Mouse (Mus musculus) spleen, postnatal 10 days (tissue): ENCODE data around the gene Tsen54.

Source experiments
- DNase-seq, 2 experiments: peaks; one replicate each; pipeline ENCODE4 v3.0.0; 2021 to 2022; ENCODE audit warnings: low spot score in 2 of 2

The Tsen54 gene

DNA sequence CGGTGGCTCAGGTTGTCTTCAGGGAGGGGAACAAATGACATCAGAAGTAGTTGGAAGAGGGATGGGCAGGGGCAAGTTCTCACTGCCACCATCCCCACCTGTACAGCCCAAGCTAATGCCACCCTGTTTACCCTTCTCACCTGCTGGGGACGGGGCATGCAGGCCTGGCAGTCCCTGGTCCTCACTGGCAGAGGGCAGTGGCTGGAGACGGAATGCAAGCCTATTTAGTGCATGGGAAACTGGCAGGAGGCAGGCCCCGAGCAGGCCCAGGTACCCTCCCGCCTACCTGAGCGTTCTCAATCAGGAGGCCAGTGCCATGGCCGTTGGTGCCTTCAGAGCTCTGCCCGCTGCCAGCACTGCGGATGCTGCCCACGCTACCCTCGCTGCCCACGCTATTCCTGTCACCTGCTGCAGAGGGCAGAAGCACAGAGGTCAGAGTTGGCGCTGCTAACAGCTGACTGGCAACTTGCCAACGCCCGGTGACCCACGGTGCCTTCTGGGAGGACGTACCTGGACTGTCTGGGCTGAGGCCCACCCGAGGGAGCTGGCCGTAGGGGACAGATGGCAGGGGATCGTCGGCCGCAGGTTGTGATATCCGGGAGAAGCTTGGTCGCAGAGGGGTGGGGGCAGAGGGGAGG is 11.3 kb upstream of the Tsen54 start:
- DNase-seq: no peak

DNA sequence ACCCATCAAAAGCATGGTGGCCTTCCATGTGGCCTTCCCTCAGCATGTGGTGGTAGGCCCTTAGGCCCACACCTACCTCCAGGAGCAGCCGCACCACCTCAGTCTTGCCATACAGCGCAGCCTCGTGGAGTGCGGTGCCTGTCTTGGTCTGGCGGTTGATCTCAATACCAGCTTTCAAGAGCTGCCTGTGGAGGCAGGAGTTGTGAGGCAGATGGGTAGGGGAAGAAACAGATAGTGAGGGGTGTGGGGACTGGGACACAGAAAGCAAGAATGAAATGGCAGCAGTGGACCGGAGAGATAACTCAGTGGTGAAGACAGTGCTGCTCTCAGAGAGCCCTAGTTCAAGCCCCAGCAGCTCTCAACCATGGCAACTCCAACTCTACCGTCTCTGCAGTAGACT is 9.5 kb upstream of the Tsen54 start:
- DNase-seq: peak in 1 of 2 experiments; percentile 53

DNA sequence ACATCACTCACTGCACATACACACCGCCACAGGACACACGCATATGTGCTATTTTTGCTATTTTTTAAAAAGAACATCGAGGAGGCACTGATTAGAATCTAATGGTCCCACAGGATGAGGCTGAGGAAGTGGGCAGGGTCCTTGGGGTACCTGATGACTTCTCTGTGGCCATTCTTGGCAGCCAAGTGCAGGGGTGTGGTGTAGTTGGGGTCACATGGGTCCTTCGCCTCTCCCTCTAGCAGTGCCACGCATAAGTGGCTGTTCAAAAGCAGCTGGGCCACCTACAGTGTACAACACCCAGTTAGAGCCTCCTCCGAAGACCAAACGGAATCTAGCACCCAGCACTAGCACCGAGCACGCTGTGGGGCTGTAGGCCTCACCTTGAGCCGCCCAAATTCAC is 8.4 kb upstream of the Tsen54 start:
- no peak for DNase-seq

DNA sequence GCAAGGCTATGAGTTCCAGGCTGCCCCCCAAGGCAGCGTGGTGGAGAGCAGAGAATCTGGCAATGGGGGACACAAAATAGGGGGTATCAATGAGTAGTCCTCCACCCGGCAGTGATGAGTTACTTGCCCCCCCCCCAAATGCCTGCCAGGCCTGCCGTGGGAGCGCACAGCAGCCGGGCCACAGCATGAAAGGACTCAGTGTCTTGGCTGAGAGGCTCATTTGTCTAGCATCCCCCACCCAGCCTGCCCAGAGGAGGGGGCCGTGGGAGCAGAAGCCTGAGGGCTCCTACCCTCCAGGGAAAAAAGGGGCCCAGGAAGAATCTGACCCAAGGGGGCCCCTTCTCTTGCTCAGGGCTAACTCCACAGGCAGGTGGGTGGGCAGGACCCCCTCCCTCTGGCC is 7.2 kb upstream of the Tsen54 start:
- no peak for DNase-seq

DNA sequence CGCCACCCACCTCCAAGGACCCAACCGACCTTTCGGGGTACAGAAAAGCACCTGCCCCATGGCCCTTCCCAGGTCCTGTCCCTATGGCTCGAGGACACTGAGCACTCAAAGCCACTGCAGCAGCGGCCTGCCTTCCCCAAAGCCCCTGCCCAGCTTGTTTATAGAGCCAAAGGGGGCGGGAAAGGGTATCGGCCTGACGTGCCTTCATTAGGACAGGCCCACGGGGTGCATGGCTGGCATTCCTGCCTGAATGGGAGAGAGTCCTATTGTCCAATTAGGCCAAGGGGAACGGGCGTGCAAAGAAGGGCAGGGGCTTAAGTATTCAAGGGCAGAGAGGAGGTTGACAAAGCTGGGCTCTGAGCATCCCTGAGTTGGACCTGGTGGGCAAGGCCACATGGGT is 6.6 kb upstream of the Tsen54 start:
- DNase-seq: no peak

DNA sequence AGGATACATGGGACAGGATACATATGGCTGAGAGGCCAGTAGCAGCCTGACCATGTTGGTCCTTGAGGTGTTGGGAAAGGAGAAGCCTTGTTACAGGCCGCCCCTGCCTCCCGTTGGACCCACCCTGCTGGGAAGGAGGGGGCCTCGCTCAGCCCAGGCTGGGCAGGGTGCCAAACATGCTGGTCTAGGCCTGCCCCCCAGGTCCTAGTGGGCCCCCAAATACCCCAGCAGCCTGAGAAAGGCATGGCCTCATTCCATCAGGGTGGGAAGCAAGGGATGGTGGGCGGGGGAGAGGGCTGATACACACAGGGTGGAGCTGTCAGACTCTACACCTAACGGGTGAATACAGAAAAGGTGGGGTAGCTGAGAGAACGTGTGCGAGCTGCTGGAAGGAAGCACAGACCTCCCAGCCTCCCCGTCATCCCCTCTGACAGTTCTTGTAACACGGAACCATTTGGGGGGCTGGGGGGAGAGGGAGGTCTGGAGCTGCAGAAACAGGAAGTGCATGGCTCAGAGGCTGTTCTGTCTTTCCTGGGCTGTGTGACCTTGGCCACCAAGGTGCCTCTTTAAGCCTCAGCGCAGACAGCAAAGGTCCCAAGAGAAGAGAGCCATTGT is 5.7 kb upstream of the Tsen54 start:
- DNase-seq: no peak

DNA sequence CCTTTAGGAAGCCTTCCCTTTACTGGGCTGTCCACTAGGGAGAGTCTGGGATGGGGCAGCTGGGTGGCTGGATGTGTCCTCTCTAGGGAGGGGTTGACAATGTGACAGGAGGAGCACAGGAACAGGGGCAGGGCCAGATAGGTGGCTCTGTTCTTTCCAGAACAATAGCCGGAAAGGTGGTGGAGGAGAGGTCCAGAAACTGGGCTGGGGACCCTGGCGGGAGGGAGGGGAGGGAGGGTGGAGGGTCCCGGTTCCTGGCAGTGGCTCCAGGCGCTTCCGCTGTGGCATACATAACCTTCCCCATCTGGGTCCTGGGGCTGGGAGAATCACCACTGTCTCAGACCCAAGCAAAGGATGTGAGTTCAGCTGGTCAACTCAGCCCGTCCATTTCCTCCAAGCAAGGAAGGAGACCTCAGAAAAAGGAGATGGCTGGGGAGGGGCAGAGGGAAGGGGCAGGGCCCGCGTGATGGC is 5.2 kb upstream of the Tsen54 start:
- no peak for DNase-seq

DNA sequence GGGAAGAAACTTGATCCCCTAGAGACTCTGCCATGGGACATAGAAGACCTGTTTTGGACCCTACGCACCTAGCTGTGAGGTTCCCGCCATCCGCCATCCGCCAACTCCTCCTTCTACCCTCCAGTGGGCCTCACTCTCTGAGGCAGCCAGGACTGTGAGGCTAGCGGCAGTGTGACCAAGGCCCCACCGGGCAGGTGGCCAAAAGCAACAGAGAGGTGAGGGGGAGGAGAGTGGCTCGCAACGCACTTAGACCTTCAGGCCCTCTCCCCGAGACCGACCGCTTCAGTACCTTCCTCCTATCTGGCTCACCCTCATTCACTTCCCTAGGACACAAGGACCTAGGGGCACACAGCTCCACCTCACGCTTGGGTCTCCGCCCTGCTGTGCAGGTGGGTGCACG is 4.1 kb upstream of the Tsen54 start:
- no peak for DNase-seq

DNA sequence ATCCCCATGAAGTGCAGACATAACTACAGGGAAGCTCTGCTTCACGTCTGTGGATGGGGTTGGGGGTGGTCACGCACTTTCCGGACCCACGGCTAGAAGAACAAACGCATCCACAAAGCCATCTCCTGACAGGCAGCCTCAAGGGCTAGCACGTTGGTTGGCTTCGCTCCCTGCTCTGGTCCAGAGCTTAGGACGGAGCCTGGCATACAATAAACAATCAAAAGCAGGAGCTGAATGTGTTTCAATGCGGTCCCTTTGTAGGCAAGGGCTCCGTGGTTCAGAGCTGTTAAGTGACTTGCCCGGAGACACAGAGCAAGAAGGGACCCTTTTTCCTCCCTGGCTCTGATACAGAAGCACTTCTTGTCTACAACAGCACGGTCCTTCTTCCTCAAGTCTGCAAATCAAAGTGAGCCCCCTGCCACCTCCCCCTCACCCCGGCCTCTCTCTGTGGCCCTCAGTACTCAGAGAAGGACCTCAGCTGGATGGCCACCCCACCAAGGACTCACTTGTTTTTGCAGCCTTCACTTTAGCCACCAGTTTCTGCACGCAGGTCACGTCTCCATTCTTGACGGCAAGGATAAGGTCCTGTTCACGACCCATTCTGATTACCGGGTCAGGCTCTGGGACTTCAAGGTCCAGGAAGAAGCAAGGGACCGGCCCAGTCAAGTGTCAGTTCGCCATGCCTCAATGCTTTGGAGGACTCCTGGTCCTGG is 3.0 kb upstream of the Tsen54 start:
- DNase-seq: no peak

DNA sequence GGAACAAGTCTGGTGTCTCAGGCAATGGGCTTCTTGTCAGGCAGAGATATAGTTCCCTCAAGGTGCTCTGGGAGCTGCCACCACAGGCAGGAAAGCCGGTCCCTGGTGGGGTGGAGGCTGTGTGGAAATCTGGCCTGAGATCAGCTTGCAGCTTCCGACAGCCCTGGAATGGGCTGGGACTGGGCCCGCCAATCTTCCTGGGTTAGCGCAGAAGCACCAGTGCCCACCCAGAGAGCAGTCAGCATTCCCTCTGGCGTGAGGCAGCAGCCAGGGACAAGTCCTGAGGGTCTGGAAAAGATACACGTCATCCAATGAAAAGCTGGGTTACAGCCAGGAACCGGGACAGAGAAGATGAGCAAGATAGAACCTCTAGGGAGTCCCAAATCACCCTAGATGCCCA is 2.4 kb upstream of the Tsen54 start:
- DNase-seq: no peak

DNA sequence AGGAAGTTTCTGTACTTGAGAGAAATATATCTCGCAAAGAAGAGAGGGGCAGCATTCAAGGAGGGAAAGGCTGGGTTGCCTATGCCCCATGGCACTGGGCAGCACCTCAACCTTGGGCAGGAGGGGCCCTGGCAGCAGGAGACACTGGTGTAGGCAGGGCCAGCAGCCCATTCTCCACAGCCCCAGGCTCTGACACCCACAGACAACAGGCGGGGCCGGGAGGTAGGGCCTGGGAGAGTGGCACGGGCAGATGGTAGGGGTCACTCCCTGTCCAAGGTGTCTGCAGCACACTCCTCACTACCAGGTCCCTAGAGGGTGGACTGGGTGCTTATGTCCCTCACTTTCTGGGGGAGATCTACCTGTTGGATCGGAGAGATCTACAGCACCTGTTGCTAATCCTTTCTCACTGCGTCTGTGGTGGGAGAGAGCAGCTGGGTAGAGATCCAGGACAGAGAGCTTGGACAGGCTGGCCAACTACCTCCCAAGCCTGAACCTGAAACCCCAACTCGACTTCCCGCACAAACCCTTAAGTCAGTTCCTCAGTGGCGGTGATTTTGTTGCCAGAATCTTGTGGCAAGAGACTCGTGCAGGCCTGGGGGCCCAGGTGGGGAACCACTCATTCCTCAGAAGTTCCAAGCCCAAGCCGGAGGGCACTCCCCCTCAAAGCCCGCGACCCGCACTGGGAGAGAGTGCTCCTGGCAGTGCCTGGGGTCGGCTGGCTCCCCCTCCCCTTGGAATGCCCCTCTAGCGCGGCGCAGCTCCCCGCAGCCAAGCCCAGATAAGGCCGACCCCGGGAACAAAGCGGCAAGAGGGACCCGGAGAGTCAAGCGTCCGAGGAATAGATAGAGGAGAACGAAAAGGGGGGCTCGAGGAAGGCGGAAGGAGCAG is 1.7 kb upstream of the Tsen54 start:
- peak in 1 of 2 experiments; percentile 45 for DNase-seq

DNA sequence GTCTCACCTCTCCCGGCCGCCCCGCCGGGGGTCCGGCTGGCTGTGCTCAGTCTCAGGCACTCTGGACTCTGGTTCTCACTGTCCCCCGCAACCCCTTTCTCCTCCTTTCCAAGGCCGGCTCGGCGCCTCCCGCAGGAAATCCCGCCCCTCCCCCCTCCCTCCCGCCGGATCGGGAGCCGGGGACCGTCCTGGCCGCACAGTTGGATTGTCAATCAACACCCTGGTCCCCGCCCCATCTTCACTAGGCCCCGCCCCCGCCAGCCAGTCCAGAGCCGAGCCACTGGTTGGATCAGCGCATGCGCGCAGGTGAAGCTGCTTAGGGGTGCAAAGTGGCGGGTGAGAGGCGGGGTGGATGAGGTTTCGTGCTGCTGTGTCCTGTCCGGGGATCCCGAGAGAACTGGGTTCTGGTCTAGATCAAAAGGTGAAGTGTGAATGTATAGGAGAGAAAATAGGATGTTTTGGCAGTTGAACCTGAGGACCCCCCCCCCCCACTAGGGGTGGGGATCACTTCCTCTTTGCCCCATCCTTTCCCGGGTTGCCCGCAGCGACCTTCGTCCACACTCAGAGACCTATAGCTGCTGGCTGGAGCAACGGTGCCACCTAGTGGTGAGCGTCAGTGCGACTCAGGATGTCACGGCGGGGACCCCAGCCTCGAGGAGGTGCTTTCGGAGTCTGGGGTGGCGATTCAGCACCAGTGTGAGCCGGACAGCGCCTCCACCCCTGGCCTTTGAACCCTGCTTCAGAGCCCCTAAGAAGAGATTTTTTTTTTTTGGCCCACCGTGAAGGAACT is 822 bp upstream of the Tsen54 start, which contains the start of gene Caskin2:
Gene Caskin2, minus strand, starts transcription at position 133 of the 790 bp plus-strand sequence.
- peak; percentile 93 to 96 for DNase-seq

DNA sequence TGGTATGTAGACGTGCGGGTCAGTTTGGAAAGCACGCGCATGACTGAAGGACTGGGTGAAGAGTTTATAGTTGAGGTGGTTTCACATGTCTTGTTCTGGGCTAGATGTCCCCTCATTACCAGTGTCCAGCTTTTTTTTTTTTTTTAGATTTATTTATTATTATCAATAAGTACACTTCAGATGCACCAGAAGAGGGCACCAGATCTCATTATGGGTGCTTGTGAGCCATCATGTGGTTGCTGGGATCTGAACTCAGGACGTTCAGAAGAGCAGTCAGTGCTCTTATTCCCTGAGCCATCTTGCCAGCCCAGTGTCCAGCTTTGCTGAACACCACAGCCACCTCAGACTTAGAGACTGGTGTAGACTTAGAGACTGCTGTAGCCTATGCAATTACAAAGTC is 2.8 kb downstream of the Tsen54 start:
- no peak for DNase-seq

DNA sequence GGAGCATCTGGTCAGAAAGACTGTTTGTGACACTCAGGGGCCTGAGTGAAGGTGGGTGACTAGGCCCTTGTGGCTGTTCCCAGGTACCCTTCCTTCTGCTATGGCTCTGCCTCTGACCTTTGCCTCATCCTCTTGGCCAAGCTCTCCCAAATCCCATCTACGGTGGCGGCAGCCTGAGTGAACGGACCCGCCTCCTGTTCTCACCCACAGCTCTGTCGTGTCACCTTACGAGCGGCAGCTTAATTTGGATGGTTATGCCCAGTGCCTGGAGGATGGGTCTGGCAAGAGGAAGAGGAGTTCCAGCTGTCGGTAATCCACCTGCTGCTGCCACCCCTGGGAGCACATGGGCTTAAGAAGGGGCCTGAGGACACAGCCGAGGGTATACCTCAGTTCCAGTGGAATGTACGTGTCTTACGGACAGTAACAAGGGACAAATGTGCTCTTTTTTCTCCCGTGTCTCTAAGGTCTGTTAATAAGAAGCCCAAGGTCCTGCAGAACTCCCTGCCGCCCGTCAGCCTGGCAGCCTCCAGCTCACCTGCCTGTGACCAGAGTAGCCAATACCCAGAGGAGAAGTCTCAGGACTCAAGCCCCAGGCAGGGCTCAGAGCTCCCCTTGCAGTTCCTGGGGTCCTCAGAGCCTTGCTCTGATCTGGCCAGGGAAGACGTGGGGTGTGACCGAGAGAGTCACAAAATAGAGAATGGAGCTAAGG is 5.5 kb downstream of the Tsen54 start:
- no peak for DNase-seq

DNA sequence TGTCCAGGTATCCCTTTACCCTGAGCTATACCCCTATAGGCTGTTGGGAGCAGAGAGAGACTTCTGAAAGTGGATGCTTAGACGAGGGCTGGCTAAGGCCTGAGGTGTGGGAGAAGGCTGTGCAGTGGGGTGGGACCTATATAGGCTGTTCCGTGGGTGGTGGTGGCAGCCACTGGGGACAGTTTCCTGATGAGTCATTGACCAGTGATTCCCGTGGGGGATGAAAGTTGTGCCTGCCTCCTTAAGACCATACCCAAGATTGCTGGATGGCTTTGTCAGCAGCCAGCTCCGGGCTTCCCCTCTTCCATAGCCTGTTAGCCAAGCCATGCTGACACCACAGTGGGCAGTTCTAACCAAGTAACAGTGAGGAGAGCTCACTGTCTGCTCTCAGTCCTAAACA is 6.5 kb downstream of the Tsen54 start:
- no peak for DNase-seq

DNA sequence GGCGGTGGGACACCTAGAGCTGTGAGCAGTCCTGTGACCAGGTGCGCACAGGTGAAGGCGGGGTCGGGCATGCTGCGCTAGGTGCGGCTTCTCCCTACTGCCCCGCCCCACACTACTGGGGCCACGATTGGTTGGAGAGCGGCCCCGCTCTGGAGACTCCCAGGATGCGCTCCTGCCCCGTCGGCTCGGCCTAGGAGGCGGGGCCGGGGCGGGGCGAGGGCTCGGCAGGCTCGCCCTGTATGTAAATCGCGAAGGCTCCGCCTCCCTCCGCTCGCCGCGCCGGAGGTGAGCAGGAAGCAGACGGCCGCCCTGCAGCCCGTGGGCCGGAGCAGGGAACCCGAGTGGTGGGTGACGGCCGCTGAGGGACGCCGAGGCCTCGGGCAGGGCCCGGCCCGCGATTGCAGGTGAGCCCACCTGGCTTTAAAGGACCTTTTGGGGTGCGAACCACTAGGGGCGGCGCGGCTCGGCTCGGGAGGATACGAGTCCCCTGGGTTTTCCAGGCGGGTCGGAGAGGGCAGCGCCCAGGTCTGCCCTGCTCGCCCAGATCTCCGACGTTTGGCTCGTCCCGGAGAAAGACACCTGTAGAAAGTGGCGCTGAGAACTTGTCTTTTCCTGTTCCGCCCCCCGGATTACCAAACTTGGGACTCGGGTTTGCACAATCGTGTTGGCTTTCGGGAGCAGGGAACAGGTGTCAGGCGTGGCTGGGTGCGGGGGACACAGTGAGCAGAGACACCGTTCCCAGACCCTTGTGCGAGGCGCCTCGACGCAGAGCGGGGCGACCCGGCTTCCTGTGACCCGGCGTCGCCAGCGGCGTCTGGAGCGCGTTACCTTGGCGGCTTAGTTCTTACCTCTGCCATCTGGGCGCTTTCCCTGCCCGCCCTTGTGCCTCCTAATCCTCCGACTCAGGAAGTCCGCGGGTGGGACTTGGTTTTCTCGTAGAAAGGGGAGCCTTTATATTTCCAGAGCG is 9.5 kb downstream of the Tsen54 start, which contains the start of gene Llgl2:
Gene Llgl2, plus strand, starts transcription at position 276 of the 967 bp plus-strand sequence.
- peak; percentile 79 to 93 for DNase-seq

DNA sequence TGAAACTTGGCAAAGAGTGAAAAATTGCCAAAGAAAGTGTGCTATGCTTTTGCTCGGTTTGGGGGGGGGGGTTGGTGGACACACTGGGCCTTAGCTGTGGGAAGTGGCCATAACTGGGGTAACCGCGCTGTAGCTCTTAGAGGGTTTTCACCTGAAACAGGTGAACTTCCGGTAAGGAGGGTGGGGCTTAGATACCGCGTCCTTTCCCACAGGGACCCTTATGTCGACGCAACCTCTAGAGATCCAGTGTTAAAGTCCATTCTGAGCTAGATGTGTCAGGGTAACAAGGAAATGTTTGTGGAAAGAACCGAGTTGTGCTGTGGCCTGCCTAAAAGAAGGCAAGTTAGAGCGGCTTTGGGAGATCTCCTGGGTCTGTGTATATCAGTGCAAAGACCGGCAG is 10.3 kb downstream of the Tsen54 start:
- DNase-seq: no peak

DNA sequence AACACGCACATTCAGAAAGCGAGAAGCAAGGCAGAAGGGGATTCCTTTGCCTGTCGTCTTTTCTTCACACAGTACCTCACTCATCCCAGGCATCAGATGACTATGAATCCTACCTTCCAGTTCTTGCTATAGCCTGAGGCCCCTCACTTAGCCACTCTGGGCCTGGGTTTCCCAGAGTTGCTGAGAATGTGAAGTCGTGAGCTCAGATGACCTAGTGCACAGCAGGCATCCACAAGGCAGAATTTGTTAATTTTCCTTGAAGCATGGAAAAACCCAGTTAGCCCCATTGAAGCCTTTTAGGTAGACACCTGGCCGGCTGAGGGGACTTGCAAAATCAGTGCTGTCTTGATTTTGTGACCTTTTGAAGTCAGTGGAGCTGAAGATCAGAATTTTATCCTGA is 12.0 kb downstream of the Tsen54 start:
- DNase-seq: no peak

DNA sequence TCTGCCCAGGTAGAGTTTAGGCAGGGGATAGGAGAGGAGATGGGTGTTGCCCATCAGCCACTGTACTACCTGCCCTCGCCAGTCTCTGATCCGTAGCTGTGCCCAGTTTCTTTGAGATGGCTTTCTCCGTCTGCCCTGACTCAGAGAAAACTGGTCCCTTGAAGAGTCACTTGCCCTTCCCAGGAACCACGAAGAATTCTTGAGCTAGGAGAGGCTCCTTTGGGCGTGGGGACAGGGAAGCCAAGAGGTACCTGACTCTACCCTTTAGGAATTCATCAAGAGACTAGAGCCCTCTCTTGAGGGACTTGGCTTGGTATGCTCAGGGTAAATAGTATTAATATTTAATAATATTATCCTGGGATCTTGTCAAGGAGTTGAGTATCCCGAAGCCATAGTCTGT is 13.1 kb downstream of the Tsen54 start:
- no peak for DNase-seq
